Mouse (Mus musculus): ENCODE measurements around the gene Gm49661.
A peak's percentile ranks its signal among the peaks of the same experiment; 100 is the strongest.

The Gm49661 gene

GRCm38 (mm10) chr8:84965731-84966291, 3.4 kb downstream of the Gm49661 start:
- DNase-seq: peak; percentile 86 to 90

- DNase-seq: no peak
Measured at GRCm38 (mm10) chr8:84963952-84964351, 5.3 kb downstream of the Gm49661 start.

GRCm38 (mm10) chr8:84959811-84960210, 9.4 kb downstream of the Gm49661 start:
- no peak for DNase-seq

- peak; percentile 51 to 62 for DNase-seq
Measured at GRCm38 (mm10) chr8:84956768-84957167, 12.5 kb downstream of the Gm49661 start.

GRCm38 (mm10) chr8:84952612-84953255, 16.5 kb downstream of the Gm49661 start:
- no peak for DNase-seq

GRCm38 (mm10) chr8:84949753-84950152, 19.5 kb downstream of the Gm49661 start:
- DNase-seq: no peak

GRCm38 (mm10) chr8:84947241-84947545, 22.0 kb downstream of the Gm49661 start:
- peak in 1 of 2 experiments; percentile 29 for DNase-seq

GRCm38 (mm10) chr8:84946528-84947240, 22.5 kb downstream of the Gm49661 start, which contains the start of gene Rtbdn:
Rtbdn (plus strand) TSS chr8:84946991.
- no peak for DNase-seq

- DNase-seq: peak; percentile 22 to 32
Measured at GRCm38 (mm10) chr8:84945633-84946527, 23.4 kb downstream of the Gm49661 start.

- DNase-seq: no peak
Measured at GRCm38 (mm10) chr8:84945235-84945632, 24.0 kb downstream of the Gm49661 start.

- peak; percentile 43 to 63 for DNase-seq
Measured at GRCm38 (mm10) chr8:84944478-84945160, 24.6 kb downstream of the Gm49661 start.

GRCm38 (mm10) chr8:84943699-84944098, 25.5 kb downstream of the Gm49661 start:
- DNase-seq: no peak

GRCm38 (mm10) chr8:84937620-84938485, 31.4 kb downstream of the Gm49661 start:
- DNase-seq: no peak

GRCm38 (mm10) chr8:84936962-84937546, 32.2 kb downstream of the Gm49661 start, which contains the start of gene Mast1:
Mast1 (minus strand) TSS chr8:84937359.
- DNase-seq: peak; percentile 54

- DNase-seq: no peak
Measured at GRCm38 (mm10) chr8:84936041-84936961, 32.9 kb downstream of the Gm49661 start.

- DNase-seq: no peak
Measured at GRCm38 (mm10) chr8:84935489-84935888, 33.7 kb downstream of the Gm49661 start.

- DNase-seq: no peak
Measured at GRCm38 (mm10) chr8:84934860-84935259, 34.4 kb downstream of the Gm49661 start.

GRCm38 (mm10) chr8:84933767-84934559, 35.3 kb downstream of the Gm49661 start:
- no peak for DNase-seq

GRCm38 (mm10) chr8:84930582-84930981, 38.7 kb downstream of the Gm49661 start:
- no peak for DNase-seq
